Mouse (Mus musculus): ENCODE measurements at regions not wholly inside any gene's neighbourhood (a gene's known extent, or its start where the extent isn't known, plus 50 kb on each side); places are given as distances from the start of the nearest gene placed in this dataset.

DNA sequence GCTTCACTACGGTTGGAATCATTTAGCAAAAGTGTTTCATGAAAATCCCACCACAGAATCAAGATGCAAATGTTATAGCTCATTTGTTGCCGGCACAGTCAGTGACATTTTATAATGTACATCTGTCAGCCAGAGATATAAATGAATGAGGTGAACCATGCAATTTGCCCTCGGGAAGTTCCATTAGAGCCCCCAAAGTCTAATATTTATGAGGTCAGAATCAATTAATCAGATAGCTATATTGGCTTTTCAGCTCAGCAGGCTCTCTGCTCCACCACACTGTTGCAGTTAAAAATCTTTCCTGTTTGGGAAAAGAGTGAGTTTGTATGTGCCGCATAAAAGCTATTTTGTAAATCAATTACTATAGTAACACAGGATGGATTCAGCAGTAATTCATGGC lies 430.7 kb upstream of the Nrsn1 start:
- H3K9ac ChIP-seq: no peak overlapping the region
- H3K27ac ChIP-seq: 0 out of 2 replicates have a peak overlapping the region, but pooled peaks have one; percentile 23
- no peaks in the 10 kb centered on the region for H3K9me3 ChIP-seq
- H3K4me2 ChIP-seq: no peak overlapping the region
- H3K4me1 ChIP-seq (replicated peaks): peaks cover 10% of the 10 kb centered on the region
- no peaks in the 10 kb centered on the region for H3K36me3 ChIP-seq
- WGBS: 38% methylated on average over 4 of the region's 4 CpGs
- no peak for ATAC-seq (ENCODE audit: low FRiP score)
- H3K4me3 ChIP-seq: no peak overlapping the region
- no peaks in the 10 kb centered on the region for H3K27me3 ChIP-seq

DNA sequence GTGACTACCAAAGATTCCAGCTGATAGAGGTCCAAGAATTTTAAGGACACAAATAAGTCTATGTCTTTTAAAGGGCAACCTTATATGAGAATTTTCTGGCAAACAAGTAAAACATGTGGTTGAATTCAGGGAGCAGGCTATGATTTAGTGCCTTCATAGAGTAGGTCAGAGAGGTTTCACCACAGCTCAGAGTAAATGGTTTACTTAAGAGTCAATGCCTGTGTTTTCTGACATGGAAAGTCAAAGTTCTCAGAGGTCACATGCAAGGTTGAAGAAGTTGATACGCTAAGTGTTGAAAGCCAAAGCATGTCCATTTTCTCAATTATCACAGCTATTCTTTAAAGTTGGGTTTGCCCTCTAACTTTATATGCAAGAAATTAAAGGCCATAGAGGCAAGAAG lies 425.7 kb upstream of the Nrsn1 start:
- no peak overlapping the region for H3K9ac ChIP-seq
- H3K27me3 ChIP-seq: no peaks in the 10 kb centered on the region
- no peak overlapping the region for H3K27ac ChIP-seq
- H3K4me3 ChIP-seq: no peak overlapping the region
- H3K9me3 ChIP-seq: no peaks in the 10 kb centered on the region
- WGBS: 98% methylated on average over 1 of the region's 1 CpGs
- ATAC-seq (ENCODE audit: low FRiP score): no peak
- H3K36me3 ChIP-seq: no peaks in the 10 kb centered on the region
- no peak overlapping the region for H3K4me2 ChIP-seq
- peaks cover 2% of the 10 kb centered on the region for H3K4me1 ChIP-seq (replicated peaks)

DNA sequence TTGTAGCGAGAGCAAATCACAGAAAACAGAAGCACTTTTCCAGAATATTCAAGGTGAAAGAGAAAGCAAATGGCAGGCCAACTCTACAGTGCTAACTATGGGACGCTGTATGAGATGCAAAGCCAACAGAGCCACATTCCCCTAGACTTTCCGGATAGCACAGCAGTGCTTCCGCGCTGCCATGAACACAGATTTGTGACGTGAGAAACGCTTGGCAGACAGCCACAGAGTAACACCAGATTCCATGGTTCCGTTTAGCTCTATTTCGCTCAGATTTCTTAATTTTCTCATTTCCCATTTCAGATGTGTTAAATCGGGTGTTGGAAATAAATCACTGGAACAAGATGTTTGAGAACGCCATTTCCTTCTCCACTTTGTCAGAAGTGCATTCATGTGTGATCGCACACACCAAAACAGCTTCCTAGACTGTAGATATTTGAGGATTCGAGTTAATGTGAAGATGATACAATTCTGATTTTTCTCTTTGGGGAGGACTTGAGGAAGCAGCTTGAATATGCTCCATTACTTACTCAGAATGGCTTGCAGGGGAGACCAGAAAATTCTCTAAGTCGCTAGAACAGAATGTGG lies 424.8 kb upstream of the Nrsn1 start:
- Histone ChIP-seq H3K9me3 (no peaks in the 10 kb centered on the region), H3K4me2 (no peak overlapping the region), H3K4me1 (replicated peaks) (no peaks in the 10 kb centered on the region; the same call in 1 of the 2 replicates), H3K9ac (no peak overlapping the region), H3K4me3 (no peak overlapping the region), H3K36me3 (no peaks in the 10 kb centered on the region), H3K27ac (no peak overlapping the region), H3K27me3 (no peaks in the 10 kb centered on the region)
- WGBS: 83% methylated on average over 14 of the region's 14 CpGs
- ATAC-seq (ENCODE audit: low FRiP score): no peak

DNA sequence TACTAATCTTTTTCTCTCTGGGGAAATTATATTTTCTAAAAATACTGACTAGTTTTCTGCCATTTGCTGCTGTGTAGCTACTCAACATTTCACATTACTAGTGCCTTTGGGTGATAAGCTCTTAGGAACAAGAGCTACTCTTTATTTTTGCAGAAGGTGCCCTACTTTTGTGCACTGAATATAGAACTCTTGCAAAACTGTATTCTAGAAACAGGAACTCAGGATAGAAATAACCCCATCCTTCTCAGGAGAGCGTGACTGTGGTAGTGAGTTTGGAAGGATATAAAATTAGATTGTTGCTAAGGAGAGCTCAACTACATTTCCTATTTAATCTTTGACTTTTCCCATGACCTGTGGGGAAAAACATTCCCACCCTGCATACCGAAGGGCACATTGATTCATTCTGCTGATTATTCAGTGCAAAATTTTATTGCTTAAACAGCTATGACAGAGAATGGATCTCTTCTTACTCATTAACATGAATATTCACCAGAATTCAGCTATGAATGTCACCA lies 408.0 kb upstream of the Nrsn1 start:
- ATAC-seq (ENCODE audit: low FRiP score): no peak
- no peak overlapping the region for H3K9ac ChIP-seq

DNA sequence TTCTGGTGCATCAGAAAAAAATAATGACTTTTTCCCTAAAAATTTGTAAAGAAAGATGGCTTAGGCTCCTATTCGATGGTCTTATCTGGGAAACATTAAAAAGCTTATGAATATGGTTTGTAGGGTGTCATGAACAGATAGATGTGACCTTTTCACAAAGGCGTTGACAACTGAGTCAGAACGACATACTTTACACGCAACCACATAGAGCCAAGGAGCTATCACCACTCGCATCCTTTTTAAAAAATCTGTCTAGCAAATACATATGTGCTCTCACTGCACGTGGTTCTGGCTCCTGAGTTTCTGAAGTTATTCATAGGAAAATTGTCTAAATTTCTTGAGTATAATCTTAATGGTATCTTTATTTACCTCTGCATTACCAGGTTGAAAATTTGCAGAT lies 404.9 kb upstream of the Nrsn1 start:
- WGBS: 89% methylated on average over 6 of the region's 6 CpGs
- Histone ChIP-seq H3K36me3 (no peaks in the 10 kb centered on the region), H3K9me3 (no peaks in the 10 kb centered on the region), H3K4me3 (no peak overlapping the region), H3K4me1 (replicated peaks) (no peaks in the 10 kb centered on the region), H3K4me2 (no peak overlapping the region), H3K27me3 (no peaks in the 10 kb centered on the region), H3K27ac (no peak overlapping the region), H3K9ac (no peak overlapping the region)
- ATAC-seq (ENCODE audit: low FRiP score): no peak

More for the DNA sequence above, 408.0 kb upstream of the Nrsn1 start:
- WGBS: 96% methylated on average over 2 of the region's 2 CpGs
- no peak overlapping the region for H3K4me2 ChIP-seq
- H3K36me3 ChIP-seq: no peaks in the 10 kb centered on the region
- no peaks in the 10 kb centered on the region for H3K27me3 ChIP-seq
- H3K4me3 ChIP-seq: no peak overlapping the region
- no peaks in the 10 kb centered on the region for H3K9me3 ChIP-seq
- H3K4me1 ChIP-seq (replicated peaks): no peaks in the 10 kb centered on the region
- no peak overlapping the region for H3K27ac ChIP-seq

DNA sequence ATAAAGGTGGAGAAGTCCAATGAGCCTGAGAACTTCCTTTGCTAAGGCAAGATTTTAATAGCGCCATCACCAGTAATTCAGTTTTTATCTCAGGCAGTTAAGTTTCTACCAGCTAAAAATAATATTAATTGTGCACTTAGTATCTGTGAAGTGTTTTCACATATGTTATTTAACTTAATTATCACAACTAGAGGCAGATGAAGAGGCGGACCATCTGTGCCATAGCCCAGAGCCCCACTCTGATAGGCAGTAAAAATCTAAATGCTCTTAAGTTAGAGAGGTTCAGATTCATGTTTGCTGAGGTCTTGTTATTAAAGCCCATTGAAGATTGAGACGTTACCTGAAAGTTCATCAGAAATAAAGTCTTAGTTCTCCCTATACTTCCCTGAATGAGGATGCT lies 395.7 kb upstream of the Nrsn1 start:
- Histone ChIP-seq H3K36me3 (no peaks in the 10 kb centered on the region), H3K4me1 (replicated peaks) (no peaks in the 10 kb centered on the region), H3K4me3 (no peak overlapping the region), H3K27ac (no peak overlapping the region), H3K9me3 (no peaks in the 10 kb centered on the region), H3K4me2 (no peak overlapping the region), H3K27me3 (no peaks in the 10 kb centered on the region), H3K9ac (no peak overlapping the region)
- no peak for ATAC-seq (ENCODE audit: low FRiP score)
- WGBS: 82% methylated on average over 3 of the region's 3 CpGs

DNA sequence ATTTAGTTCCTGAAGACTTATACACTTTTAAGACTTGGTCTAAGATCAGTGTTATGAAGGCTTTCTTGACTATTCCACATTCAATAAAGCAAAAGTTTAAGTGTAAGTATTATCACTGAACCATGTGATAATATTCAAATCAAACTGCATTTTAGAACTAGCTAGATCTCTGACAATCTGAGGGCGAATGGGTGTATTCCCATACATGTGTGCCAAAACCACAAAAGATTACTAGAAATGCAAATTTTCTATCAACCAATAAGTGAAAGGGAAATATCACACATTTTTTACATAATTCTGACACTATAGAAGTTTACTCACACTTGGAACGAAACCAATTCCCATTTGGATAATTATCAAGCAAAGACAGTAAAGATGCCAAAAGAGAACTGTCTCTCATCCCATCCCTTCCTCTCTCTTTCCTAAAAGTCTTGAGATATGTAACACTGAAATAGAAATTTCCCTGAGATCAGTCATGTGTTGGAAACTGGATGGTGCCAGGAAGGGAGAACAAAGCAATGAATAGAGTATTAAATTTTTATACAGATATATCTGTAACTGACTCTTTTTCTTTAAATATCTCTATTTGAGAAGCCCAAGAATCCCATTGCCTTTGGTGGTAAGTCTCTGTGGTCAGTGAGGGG lies 394.8 kb upstream of the Nrsn1 start:
- H3K36me3 ChIP-seq: no peaks in the 10 kb centered on the region
- H3K4me2 ChIP-seq: no peak overlapping the region
- 81% methylated on average over 2 of the region's 2 CpGs for WGBS
- no peaks in the 10 kb centered on the region for H3K9me3 ChIP-seq
- no peak for ATAC-seq (ENCODE audit: low FRiP score)
- no peak overlapping the region for H3K9ac ChIP-seq
- no peaks in the 10 kb centered on the region for H3K27me3 ChIP-seq
- no peak overlapping the region for H3K4me3 ChIP-seq
- H3K4me1 ChIP-seq (replicated peaks): no peaks in the 10 kb centered on the region
- H3K27ac ChIP-seq: no peak overlapping the region

DNA sequence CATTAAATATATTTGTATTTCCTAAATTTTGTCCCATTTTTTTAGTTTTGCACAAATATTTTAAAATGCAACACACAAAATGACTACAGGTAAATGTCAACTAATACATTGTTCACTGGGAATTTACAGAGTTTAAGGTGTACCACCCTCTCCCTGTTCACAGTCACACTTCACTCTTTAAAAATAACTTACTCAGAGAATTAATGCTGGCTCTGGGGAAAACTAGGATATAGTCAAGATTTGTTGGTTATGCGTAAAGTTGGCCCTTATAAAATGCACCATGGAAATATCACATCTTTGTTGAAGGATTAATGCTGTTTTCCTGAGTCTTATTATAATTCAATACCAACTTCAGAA lies 378.1 kb upstream of the Nrsn1 start:
- Histone ChIP-seq H3K36me3 (no peaks in the 10 kb centered on the region), H3K4me1 (replicated peaks) (no peaks in the 10 kb centered on the region), H3K9ac (no peak overlapping the region), H3K9me3 (no peaks in the 10 kb centered on the region), H3K27me3 (no peaks in the 10 kb centered on the region), H3K4me3 (no peak overlapping the region), H3K27ac (no peak overlapping the region), H3K4me2 (no peak overlapping the region)
- ATAC-seq (ENCODE audit: low FRiP score): no peak
- 93% methylated on average over 1 of the region's 1 CpGs for WGBS

DNA sequence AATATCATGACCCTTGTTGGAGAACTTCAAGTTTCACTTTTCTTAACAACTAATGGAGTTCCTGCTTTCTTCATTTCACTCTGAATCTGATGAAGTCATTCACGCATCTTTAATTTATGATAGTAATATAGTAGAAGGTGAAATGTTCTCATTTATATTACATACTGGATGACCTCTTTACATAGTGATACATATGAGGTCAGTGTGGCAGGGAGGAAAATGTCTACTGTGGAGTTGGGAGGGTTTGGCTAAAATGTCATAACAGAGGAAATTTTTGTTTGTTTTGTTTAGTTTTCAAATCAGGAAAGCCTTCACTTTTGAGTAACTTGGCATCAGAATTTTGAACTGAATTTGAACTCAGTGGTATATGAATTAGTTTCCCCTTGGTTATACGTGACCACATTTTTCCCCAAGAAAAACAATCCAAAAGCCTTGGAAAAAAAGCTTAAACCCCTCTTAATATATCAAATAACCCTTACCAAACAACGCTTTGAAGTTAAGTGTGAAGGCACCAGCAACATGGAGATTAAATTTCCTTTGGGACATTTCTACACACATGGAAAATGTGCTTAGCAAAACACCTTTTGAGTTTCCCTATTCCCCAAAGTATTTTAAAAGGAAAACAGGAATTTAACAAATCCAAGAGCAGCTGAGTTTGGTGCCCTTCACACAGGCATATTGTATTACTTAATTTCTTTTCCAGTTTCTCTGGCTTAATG lies 377.6 kb upstream of the Nrsn1 start:
- H3K4me3 ChIP-seq: no peak overlapping the region
- no peak overlapping the region for H3K9ac ChIP-seq
- WGBS: 84% methylated on average over 3 of the region's 3 CpGs
- H3K27me3 ChIP-seq: no peaks in the 10 kb centered on the region
- no peaks in the 10 kb centered on the region for H3K4me1 ChIP-seq (replicated peaks)
- H3K4me2 ChIP-seq: no peak overlapping the region
- ATAC-seq (ENCODE audit: low FRiP score): no peak
- H3K27ac ChIP-seq: no peak overlapping the region
- H3K9me3 ChIP-seq: no peaks in the 10 kb centered on the region
- no peaks in the 10 kb centered on the region for H3K36me3 ChIP-seq

DNA sequence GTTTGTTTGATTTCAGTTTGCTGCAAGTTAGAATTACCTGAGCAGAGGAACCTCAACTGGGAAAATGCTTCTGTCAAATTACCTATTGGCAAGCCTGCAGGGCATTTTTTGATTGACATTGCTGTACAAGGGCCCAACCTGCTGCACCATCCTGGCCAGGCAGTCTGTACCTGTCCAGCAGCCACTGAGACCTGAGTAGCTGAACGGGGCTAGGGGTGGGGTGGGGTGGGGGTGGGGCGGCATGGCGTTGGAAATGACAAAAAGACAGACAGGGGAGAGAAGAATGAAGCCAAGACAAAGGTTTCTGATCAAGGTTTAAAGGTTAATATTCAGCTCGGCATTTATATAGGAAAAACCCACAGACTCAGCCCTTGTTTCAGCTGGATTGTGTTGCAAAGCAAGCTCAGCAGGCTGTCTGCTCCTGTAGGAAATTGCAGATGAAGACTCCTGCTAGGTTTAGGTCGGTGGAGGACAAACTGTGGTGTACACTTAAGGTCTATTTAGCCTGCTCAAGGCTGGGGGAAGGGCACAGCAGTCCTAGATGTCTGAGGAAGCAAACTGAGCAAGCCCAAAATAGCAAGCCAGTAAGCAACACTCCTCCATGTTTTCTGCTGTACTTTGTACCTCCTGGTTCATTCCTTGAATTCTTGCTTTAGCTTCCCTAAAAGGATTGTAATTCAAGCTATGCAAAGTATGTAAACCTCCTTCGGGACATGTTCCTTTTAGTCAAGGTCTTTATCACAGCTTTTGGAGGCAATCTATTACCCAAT lies 369.4 kb upstream of the Nrsn1 start:
- Histone ChIP-seq H3K4me3 (no peak overlapping the region), H3K27ac (no peak overlapping the region), H3K9me3 (no peaks in the 10 kb centered on the region), H3K27me3 (no peaks in the 10 kb centered on the region), H3K9ac (no peak overlapping the region), H3K36me3 (no peaks in the 10 kb centered on the region), H3K4me1 (replicated peaks) (no peaks in the 10 kb centered on the region), H3K4me2 (no peak overlapping the region)
- WGBS: 15% methylated on average over 6 of the region's 6 CpGs
- no peak for ATAC-seq (ENCODE audit: low FRiP score)

DNA sequence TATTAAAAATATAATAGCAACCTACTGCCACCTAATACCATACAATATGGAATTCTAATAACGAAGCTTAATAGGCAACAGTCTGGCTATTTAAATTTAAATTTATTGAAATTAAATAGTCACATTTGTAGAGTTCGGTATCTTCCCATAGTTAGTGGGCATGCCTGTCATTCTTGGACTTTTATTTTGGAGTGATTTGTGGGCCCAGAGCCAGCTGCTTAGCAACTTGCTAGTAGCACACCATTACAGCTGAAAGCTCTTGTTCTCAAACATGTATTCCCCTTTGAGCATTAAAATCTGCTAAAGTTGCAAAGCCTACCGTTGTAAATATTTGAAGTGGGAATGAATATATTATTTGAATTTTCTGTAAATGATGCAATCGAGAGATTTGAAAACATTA lies 359.2 kb upstream of the Nrsn1 start:
- 52% methylated on average over 4 of the region's 4 CpGs for WGBS
- H3K9ac ChIP-seq: no peak overlapping the region
- no peaks in the 10 kb centered on the region for H3K4me1 ChIP-seq (replicated peaks)
- ATAC-seq (ENCODE audit: low FRiP score): no peak
- no peak overlapping the region for H3K4me3 ChIP-seq
- H3K36me3 ChIP-seq: no peaks in the 10 kb centered on the region
- no peak overlapping the region for H3K27ac ChIP-seq
- H3K4me2 ChIP-seq: no peak overlapping the region
- H3K9me3 ChIP-seq: no peaks in the 10 kb centered on the region
- no peaks in the 10 kb centered on the region for H3K27me3 ChIP-seq

DNA sequence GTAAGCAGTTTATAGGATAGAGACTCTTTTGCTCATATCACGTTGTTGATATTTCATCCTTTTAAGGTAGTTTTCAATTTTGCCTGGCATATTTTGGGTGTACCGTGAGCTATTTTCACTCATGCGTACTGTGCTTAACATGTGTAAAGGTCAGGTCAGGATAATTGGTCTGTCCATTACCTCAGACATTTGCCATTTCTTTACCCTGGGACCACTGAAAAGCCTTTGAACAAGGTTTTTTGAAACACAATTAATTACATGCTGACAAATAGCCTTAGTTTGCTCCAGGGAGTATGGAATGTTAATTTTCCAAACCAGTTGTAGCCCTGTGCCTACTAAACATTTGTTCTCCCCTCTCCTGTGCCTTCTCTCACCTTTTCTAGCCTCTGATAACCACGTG lies 347.3 kb upstream of the Nrsn1 start:
- Histone ChIP-seq H3K4me2 (no peak overlapping the region), H3K36me3 (no peaks in the 10 kb centered on the region), H3K4me1 (replicated peaks) (0 out of 2 replicates have a peak, but pooled peaks cover 3% of the 10 kb centered on the region), H3K9ac (no peak overlapping the region), H3K27ac (no peak overlapping the region), H3K4me3 (no peak overlapping the region), H3K9me3 (no peaks in the 10 kb centered on the region), H3K27me3 (no peaks in the 10 kb centered on the region)
- 44% methylated on average over 4 of the region's 4 CpGs for WGBS
- no peak for ATAC-seq (ENCODE audit: low FRiP score)
